Mouse (Mus musculus) right cerebral cortex, postnatal 25 days (tissue): ENCODE measurements around the gene Cldn11.

Experiments used
- DNase-seq: peaks from one replicate; pipeline ENCODE4 v3.0.0; 2022

Gene Cldn11

DNA sequence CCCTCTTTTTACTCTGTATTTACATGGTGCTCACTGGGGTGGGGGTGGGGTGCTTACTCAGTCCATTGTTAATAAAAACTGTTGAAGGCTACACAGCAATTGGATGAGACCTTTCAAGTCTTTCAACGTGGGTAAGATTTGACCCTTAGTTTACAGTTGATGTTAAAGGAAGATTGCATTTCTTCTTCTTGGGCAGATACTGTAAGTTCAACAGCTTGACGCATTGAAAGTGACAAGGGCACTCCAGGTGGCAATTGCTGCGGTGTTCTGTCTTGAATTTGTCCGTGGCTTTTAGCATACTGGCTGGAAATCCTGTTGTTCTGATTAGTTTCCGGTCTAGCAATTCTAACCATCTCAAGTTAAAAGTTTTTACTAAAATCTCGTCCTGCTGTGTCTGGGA, 11.6 kb downstream of the Cldn11 start:
- DNase-seq = no peak

DNA sequence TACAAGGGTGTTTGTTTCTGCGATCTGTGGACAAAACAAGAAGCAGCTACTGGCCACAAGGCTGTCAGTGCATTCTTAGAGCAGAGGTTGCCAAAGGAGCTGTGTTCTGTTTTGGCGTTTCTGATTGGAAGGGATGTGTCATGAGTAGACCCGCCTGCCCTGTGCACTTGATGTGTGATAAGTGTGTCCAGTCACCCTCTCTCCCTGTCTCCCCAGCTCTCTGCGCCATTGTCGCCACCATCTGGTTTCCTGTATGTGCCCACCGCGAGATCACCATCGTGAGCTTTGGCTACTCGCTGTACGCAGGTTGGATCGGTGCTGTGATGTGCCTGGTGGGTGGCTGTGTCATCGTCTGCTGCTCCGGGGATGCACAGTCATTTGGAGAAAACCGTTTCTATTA, 13.1 kb downstream of the Cldn11 start:
- no peak for DNase-seq

DNA sequence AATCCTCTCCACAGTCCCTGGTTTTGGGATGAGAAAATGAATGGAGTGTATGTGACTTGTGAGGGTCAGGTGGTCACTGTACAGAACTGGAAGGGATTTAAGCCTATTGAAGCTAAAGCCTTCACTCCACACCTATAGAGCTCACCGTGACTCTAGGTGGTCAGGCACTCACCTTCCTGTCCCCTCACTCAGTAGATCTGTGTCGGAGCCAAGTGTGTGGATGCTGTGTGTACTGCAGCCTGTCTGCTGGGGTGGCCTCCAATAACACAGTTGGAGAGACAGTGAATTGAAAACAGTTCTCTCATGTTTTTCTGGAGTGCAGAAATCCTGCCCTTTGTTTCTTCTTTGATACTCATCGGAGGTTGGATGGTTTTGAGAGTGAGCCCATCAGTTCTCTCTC, 16.1 kb downstream of the Cldn11 start:
- DNase-seq = no peak

DNA sequence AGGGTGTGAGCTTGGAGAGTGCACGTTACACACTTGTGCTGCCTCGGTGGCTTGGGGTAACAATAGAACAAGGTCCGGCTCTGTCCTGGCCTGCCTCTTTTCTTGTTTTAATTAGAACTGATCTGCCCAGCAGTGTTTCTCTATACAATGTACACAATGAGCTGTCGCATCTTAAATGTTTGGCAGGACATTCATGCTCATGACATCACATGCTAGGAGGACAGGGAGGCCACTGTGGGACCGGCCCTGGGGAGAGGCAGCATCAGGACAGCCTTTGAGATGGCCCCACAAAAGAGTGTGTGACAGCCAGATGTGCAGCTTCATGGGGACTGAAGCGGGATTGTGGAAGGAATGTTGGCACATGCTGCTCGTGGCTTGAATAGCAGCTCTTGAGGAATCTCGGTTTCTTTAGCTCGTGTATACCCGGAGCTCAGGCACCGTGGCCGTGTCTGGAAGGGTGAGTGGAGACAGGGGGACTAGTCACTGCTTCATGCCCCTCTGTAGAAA, 16.7 kb downstream of the Cldn11 start:
- no peak for DNase-seq

DNA sequence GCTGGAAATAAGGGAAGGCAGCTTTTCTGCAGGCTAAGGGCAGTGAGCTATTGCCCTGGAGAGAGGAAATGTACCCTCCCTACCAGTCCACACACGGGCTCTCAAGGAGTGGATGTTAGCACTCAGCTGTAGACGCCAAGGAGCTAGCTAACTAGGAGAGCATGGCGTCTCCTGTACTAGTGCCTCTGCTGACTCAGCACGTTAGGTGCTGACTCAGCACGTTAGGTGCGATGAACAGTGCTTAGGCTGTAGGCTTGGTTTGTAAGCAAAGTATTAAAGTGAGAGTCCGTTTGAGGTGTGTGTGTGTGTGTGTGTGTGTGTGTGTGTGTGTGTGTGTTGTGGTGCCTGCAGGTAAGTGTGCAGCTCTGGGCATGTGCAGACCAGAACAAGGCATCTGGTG, 40.6 kb downstream of the Cldn11 start:
- no peak for DNase-seq

DNA sequence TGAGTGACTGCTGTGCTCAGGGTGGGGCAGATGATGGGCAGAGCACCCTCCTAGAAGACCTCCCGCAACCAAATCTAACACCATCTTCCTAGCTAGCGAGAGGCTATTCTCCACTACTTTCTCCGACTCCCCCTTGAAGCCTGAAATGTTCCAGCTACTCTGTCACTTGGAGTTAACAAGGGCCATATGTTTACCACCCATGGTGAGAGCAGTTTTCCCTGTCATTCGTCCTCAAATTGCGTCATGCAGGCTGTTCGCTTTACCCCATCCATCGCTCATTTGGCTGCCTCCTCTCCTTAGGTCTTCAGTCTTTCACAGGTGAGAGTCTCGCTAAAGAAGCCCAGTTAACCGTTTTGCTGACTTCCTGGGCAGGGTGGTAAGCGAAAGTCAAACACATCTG, 41.7 kb downstream of the Cldn11 start:
- no peak for DNase-seq

DNA sequence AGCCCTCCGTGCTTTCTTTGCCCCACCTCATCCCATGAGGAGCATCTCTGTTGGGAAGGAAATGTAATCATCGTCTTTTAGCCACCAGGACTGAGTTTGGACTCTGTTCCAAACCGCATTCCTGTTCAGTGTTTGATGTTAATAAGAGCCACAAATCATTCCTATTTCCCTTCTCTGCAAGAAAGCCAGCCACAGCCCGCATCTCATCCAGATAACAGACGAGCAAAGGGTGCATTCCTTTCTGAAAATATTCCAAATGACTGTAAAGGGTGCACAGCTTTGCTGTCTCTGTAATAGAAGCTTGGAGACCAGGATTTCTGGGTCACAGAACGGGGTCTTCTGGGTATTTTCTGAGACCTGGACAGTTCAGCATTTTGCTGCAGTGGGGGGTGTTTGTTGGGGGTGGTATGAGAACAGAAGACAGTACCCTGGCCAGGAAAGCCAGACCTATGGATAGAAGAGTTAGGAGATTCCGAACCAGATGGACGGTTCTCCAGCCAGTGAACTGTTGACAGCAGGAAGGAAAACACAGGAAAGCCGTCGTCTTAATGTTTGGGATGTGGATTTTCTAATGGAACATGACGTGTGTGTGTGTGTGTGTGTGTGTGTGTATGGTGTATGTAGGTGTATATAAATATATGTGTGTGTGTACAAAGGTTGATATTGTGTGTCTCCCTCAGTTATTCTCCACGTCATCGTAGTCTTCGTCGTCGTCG, 49.6 kb downstream of the Cldn11 start:
- DNase-seq = no peak

DNA sequence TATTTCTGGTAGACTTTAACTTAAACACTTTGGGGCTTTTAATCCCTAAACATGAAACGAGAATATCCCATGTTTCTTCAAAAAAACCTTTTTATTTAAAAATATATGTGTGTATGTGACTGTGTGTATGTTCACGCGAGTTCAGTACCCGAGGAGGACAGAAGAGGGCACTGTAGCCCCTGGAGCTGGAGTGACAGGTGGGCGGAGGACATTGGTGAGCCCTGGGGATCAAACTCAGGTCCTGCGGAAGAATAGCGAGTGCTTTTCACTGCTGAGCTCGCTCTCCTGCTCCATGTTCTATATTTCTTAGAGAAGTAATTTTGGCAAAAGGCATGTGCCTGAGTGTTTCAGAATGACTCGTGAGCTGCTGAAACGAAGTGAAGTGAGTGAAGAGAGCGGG, 54.2 kb downstream of the Cldn11 start:
- DNase-seq = no peak

DNA sequence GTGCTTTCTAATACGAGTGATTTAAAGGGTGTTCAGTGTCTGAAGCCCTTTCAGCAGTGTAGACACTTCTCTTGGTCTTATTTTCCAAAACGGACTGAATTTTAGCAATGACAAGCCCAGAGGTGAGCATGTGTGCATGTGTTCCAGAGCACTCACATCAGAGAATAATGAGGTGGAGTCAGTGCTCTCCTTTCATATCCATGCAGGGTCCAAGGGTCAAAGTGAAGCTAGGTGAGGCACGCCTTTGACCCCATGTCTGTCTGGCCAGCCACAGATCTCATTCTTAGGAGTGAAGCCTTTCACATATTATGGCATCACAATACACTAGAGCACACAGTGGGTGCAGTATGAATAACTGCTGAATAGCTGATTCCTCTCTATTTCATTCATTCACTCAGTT, 55.4 kb downstream of the Cldn11 start:
- no peak for DNase-seq

DNA sequence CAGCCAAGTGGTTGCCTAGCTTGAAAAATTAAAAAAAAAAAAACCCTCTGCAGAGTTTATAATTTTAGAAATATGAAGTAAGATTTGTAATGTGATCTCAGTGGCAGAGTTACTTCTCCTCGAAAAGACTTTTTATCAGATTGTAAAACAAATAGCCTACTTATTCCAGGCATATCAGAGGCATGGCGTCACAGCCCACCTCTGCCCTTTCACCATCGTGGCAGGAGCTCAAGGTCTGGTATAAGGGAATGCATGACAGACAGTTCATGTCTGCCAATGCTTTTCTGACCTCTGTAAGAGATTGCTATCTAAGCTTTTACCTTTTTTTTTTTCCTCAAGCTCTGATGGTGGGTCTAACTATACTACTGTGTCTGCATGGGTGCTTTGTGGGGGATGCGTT, 58.3 kb downstream of the Cldn11 start:
- no peak for DNase-seq

DNA sequence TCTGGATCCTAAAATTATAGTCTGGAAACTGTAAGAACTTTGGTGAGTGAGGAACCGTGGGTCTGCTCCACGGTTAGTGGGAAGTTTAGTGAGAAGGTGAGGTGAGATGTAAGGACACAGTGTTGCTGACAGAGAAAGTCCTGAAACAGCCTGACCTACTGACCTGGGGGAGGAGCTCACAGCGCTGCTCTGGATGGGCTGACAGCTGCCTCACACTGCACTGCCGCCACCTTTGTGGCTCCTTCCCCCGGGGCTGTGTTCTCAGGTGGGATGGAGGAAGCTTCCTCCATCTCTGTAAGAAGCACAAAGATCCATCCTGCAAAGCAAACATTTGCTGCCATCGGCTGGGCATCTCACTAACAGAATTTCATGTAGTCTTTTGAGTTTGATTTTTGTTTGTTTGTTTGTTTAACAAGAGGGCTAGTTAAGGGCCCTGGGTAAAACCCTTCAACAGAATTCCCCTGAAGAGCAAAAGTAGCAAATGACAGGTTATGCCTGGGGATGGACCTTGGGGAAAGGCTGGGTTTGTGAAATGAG, 58.8 kb downstream of the Cldn11 start:
- no peak for DNase-seq

DNA sequence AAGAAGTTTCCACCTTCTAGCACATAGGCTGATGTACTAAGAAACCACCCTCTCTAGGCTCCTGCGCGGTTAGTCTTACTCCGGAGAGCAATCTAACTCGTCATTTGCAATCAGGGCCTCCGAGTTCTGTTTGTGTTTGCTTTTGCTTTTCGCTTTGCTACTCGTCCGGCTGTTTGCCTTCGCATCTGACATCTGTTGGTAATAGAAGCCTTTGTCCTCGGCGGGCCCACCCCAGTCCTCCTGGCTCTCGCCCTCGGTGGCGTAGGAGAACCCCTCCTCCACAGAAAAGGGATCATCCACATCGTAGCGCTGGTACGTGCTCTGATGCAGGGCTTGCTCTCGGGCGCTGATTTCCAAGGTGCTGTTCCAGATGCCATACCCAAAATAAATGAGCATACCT, 59.3 kb downstream of the Cldn11 start:
- DNase-seq = no peak

DNA sequence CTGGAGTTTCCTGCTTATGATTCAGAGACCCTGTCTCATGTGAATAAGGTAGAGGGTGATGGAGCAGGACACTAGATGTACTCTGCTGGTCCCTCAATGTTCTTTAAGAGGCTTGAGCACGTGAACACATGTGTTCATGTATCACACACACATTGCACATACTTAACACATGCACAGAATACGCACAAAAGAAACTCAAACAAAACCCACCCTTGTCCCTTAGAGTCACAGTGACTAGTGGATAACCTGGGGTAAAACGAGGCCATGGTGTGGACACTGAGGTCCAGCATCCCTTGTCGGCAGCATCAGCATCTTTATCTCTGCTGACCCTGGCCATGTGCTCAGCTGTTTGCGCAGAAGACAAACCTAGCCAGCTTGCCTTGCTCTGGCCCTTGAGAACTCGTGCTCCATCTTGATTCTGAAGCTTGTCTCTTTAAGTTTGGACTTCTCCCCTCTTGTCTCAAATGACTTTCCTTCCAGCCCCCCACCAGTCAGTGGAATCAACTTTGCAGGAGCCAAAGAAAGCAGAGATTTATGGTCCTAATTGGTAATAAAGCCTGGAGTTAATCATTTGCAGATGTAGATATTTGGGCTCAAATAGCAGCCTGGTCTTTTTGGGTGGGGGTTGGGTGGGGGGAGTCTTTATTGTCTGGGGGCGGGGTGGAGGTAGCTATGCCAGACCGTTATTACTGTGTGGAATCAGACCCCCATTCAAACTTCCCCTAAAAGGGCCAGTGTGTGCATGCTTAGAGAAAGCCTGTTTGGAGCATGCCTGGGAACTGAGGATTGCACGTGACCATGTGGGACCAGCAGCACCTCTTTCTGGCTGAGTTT, 62.7 kb downstream of the Cldn11 start:
- no peak for DNase-seq

DNA sequence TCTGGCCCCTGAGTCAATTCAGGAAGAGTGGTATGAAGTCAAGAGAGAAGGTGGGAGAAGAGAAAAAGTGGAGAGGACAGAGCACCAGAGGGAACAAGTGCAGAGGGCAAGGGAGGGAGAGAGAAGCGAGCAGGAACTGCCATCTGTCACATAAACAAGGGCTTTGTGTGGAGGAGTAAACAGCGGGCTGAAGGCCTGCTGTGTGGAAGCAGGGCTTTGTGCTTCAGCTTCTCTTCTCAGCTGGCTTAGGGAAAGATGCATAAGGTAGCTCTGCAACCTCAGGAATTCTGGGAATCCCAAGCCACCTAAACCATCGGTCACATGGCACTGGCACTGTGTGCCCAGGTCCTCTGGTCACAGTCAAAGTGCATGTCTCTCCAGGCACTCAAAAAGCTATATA, 64.1 kb downstream of the Cldn11 start:
- no peak for DNase-seq
